Mouse (Mus musculus) right cerebral cortex, postnatal 4 days (tissue): ENCODE results near the gene Ttc7b.

Experiments
- DNase-seq: peaks from one replicate; pipeline ENCODE4 v3.0.0-alpha.2; 2022

Ttc7b gene

GRCm38 (mm10) chr12:100261761-100262160 lies 258.9 kb downstream of the Ttc7b start:
- no peak for DNase-seq

GRCm38 (mm10) chr12:100260151-100260550 lies 260.5 kb downstream of the Ttc7b start:
- DNase-seq: no peak

- no peak for DNase-seq
These were observed 262.8 kb downstream of the Ttc7b start for GRCm38 (mm10) chr12:100257779-100258178.

- DNase-seq: no peak
These were observed 265.1 kb downstream of the Ttc7b start for GRCm38 (mm10) chr12:100255441-100255949.

- DNase-seq: no peak
These were observed 266.2 kb downstream of the Ttc7b start for GRCm38 (mm10) chr12:100254471-100254870.
